Mouse (Mus musculus): ENCODE results near the gene Cyp3a57. TPM values are rescaled to one million over a fixed set of nuclear protein-coding genes. Genes with fewer than 3 reads are reported as not detected.
"Not testable (repeated sequence)": the region's sequence is repeated elsewhere in the genome, so short reads cannot be mapped to it uniquely, and the experiment has no call there.

The Cyp3a57 gene
- total and polyA plus RNA-seq, 2 experiments from 2014 or later: not detected

GRCm38 (mm10) chr5:145313845-145314244 lies 31.2 kb upstream of the Cyp3a57 start:
- Histone ChIP-seq H3K9ac (replicated peaks; ENCODE audit: low read depth, low read length) (no peak overlapping the region), H3K9me3 (replicated peaks; ENCODE audit: control insufficient read depth, low read length) (no peaks in the 10 kb centered on the region), H3K27me3 (ENCODE audit: control insufficient read depth, insufficient read depth, low read length) (no peaks in the 10 kb centered on the region), H3K4me1 (ENCODE audit: control insufficient read depth, insufficient read depth) (no peaks in the 10 kb centered on the region), H3K36me3 (replicated peaks; ENCODE audit: control insufficient read depth, insufficient read depth, low read length) (no peaks in the 10 kb centered on the region), H3K4me2 (ENCODE audit: low read depth, low read length) (no peak overlapping the region), H3K27ac (ENCODE audit: low read depth) (no peak overlapping the region), H3K4me3 (ENCODE audit: low read depth, low read length) (no peak overlapping the region)
- DNase-seq (ENCODE audit: low spot score) (no peak), ATAC-seq (ENCODE audit: insufficient read depth, low read depth) (no peak)
- no peak for TF ChIP-seq CTCF (IDR thresholded peaks at IDR 0.05; ENCODE audit: low read depth)

DNA sequence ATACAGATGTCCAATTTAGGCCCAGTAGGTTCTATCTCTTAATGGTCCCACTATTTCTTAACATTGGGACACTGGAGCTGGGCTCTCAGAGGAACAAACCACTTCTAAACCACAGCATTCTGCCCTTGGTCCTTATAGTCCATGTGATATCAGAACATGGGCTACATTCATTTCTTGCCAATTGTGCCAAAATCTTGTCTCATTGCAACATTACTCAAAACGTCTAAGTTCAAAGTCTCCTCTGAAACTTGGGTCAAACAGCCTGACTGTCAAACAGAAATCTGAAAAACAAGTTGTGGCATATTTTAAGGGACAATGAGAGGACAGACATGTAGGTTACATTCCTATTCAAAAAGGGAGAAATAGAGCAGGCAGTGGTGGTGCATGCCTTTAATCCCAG lies 27.9 kb upstream of the Cyp3a57 start:
- WGBS: 52% methylated on average over 1 of the region's 1 CpGs
- Histone ChIP-seq H3K4me3 (ENCODE audit: low read depth, low read length) (no peak overlapping the region), H3K9ac (replicated peaks; ENCODE audit: low read depth, low read length) (no peak overlapping the region), H3K27ac (ENCODE audit: low read depth) (no peak overlapping the region), H3K4me2 (ENCODE audit: low read depth, low read length) (no peak overlapping the region), H3K27me3 (ENCODE audit: control insufficient read depth, insufficient read depth, low read length) (no peaks in the 10 kb centered on the region), H3K36me3 (replicated peaks; ENCODE audit: control insufficient read depth, insufficient read depth, low read length) (no peaks in the 10 kb centered on the region), H3K4me1 (ENCODE audit: control insufficient read depth, insufficient read depth) (no peaks in the 10 kb centered on the region), H3K9me3 (replicated peaks; ENCODE audit: control insufficient read depth, low read length) (no peaks in the 10 kb centered on the region)
- ATAC-seq (ENCODE audit: insufficient read depth, low read depth) (no peak), DNase-seq (ENCODE audit: low spot score) (no peak)
- TF ChIP-seq EP300 (IDR thresholded peaks at IDR 0.05; ENCODE audit: low read depth) (no peak), CTCF (IDR thresholded peaks at IDR 0.05; ENCODE audit: low read depth) (no peak)

DNA sequence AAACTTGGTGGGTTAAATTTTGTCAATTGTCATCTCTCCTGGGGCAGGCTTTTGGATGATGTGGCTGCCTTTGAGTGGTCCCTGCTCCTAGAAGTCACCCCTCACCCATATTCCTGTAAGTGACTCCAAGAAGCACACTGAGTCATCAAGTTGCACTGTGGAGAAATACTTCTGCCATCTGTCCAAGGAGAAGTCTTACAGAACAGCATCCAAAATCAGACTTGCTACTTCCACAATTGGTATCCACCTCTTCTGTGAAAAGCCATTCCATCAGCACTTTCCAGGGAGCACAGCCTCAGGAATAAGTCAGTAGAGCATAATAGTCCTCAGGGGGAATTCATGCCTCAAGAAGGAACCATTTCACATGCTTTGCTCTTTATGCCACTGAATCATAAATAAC lies 6.3 kb upstream of the Cyp3a57 start:
- not testable (repeated sequence) for DNase-seq (ENCODE audit: low spot score); H3K4me2 ChIP-seq (ENCODE audit: low read depth, low read length); H3K4me1 ChIP-seq (ENCODE audit: control insufficient read depth, insufficient read depth); ATAC-seq (ENCODE audit: insufficient read depth, low read depth); H3K27me3 ChIP-seq (ENCODE audit: control insufficient read depth, insufficient read depth, low read length); H3K9ac ChIP-seq (replicated peaks; ENCODE audit: low read depth, low read length); H3K36me3 ChIP-seq (replicated peaks; ENCODE audit: control insufficient read depth, insufficient read depth, low read length); H3K27ac ChIP-seq (ENCODE audit: low read depth); H3K9me3 ChIP-seq (replicated peaks; ENCODE audit: control insufficient read depth, low read length); H3K4me3 ChIP-seq (ENCODE audit: low read depth, low read length)

DNA sequence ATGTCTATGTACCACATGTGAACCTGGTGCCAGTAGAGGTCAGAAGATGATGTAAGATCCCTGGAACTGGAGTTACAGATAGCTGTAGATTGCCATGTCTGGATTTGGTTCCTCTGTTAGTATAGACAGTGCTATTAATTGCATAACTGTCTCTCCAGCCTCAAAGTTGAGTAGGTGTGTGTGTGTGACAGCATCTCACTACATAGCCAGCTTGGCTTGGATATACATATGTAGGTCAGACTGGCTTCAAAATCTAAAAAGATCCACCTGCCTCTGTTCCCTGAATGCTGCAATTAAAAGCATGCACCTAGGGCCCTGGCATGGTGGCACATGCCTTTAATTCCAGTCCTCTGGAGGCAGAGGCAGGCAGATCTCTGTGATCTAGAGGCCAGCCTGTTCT lies 4.6 kb downstream of the Cyp3a57 start:
- Histone ChIP-seq H3K36me3 (replicated peaks; ENCODE audit: control insufficient read depth, insufficient read depth, low read length) (no peaks in the 10 kb centered on the region), H3K4me2 (ENCODE audit: low read depth, low read length) (no peak overlapping the region), H3K27ac (ENCODE audit: low read depth) (no peak overlapping the region), H3K4me3 (ENCODE audit: low read depth, low read length) (no peak overlapping the region), H3K9ac (replicated peaks; ENCODE audit: low read depth, low read length) (no peak overlapping the region), H3K4me1 (ENCODE audit: control insufficient read depth, insufficient read depth) (no peaks in the 10 kb centered on the region), H3K9me3 (replicated peaks; ENCODE audit: control insufficient read depth, low read length) (no peaks in the 10 kb centered on the region), H3K27me3 (ENCODE audit: control insufficient read depth, insufficient read depth, low read length) (no peaks in the 10 kb centered on the region)
- ATAC-seq (ENCODE audit: insufficient read depth, low read depth) (no peak), DNase-seq (ENCODE audit: low spot score) (no peak)
- no peak for TF ChIP-seq CTCF (IDR thresholded peaks at IDR 0.05; ENCODE audit: low read depth)
- no peak for TF ChIP-seq EP300 (IDR thresholded peaks at IDR 0.05; ENCODE audit: low read depth)

GRCm38 (mm10) chr5:145353081-145353480 lies 8.0 kb downstream of the Cyp3a57 start:
- DNase-seq (ENCODE audit: low spot score): no peak
- Histone ChIP-seq H3K27ac (ENCODE audit: low read depth) (no peak overlapping the region), H3K36me3 (replicated peaks; ENCODE audit: control insufficient read depth, insufficient read depth, low read length) (no peaks in the 10 kb centered on the region), H3K9ac (replicated peaks; ENCODE audit: low read depth, low read length) (no peak overlapping the region), H3K9me3 (replicated peaks; ENCODE audit: control insufficient read depth, low read length) (0 out of 2 replicates have a peak, but pooled peaks cover 3% of the 10 kb centered on the region), H3K27me3 (ENCODE audit: control insufficient read depth, insufficient read depth, low read length) (no peaks in the 10 kb centered on the region), H3K4me3 (ENCODE audit: low read depth, low read length) (no peak overlapping the region), H3K4me2 (ENCODE audit: low read depth, low read length) (no peak overlapping the region), H3K4me1 (ENCODE audit: control insufficient read depth, insufficient read depth) (no peaks in the 10 kb centered on the region)
- TF ChIP-seq EP300 (IDR thresholded peaks at IDR 0.05; ENCODE audit: low read depth) (no peak), CTCF (IDR thresholded peaks at IDR 0.05; ENCODE audit: low read depth) (no peak)
- WGBS: 64% methylated on average over 1 of the region's 1 CpGs
- no peak for ATAC-seq (ENCODE audit: insufficient read depth, low read depth)

- H3K4me2 ChIP-seq (ENCODE audit: low read depth, low read length); H3K9ac ChIP-seq (replicated peaks; ENCODE audit: low read depth, low read length); H3K4me3 ChIP-seq (ENCODE audit: low read depth, low read length); H3K4me1 ChIP-seq (ENCODE audit: control insufficient read depth, insufficient read depth); ATAC-seq (ENCODE audit: insufficient read depth, low read depth); H3K27me3 ChIP-seq (ENCODE audit: control insufficient read depth, insufficient read depth, low read length); H3K27ac ChIP-seq (ENCODE audit: low read depth); DNase-seq (ENCODE audit: low spot score); H3K36me3 ChIP-seq (replicated peaks; ENCODE audit: control insufficient read depth, insufficient read depth, low read length): not testable (repeated sequence)
- 81% methylated on average over 9 of the region's 9 CpGs for WGBS
- peaks cover 16% of the 10 kb centered on the region; the same call in 1 of the 2 replicates for H3K9me3 ChIP-seq (replicated peaks; ENCODE audit: control insufficient read depth, low read length)
Observed at GRCm38 (mm10) chr5:145415416-145415815, 70.3 kb downstream of the Cyp3a57 start.

All from heart, postnatal 0 days (tissue).